Mouse (Mus musculus) myocyte (in vitro differentiated cells): ENCODE measurements around the gene E030018B13Rik.

Experiments
- CEBPB ChIP-seq: IDR thresholded peaks from 2 replicates; pipeline ENCODE4 v1.6.1; 2011; ENCODE audit warnings: mild to moderate bottlenecking, moderate library complexity; ENCODE audit not compliant: poor library complexity, insufficient read depth, severe bottlenecking
- E2F4 ChIP-seq: IDR thresholded peaks from one replicate; pipeline ENCODE4 v1.6.1; 2011; ENCODE audit warnings: mild to moderate bottlenecking, control low read depth, moderate library complexity; ENCODE audit not compliant: insufficient read depth
- MAX ChIP-seq: IDR thresholded peaks from one replicate; pipeline ENCODE4 v1.6.1; 2011; ENCODE audit warnings: low read depth, mild to moderate bottlenecking, control low read depth
- MYOD1 ChIP-seq, 3 experiments: IDR thresholded peaks; one replicate each; pipeline ENCODE4 v1.6.1; 2011; ENCODE audit warnings: control low read depth in 2 of 3, low read depth in 2 of 3, mild to moderate bottlenecking in 2 of 3, moderate library complexity in 1 of 3; ENCODE audit not compliant: insufficient read length in 2 of 3, control insufficient read depth in 1 of 3
- MYOG ChIP-seq, 3 experiments: IDR thresholded peaks; one replicate each; pipeline ENCODE4 v1.6.1; 2011; ENCODE audit warnings: control low read depth in 2 of 3, low read depth in 2 of 3, mild to moderate bottlenecking in 2 of 3; ENCODE audit not compliant: insufficient read length in 2 of 3, control insufficient read depth in 1 of 3, insufficient read depth in 1 of 3
- POLR2A ChIP-seq: IDR thresholded peaks from one replicate; pipeline ENCODE4 v1.6.1; 2011; ENCODE audit warnings: low read depth, mild to moderate bottlenecking, control low read depth, moderate library complexity; ENCODE audit not compliant: insufficient read length
- POLR2AphosphoS2 ChIP-seq: IDR thresholded peaks from one replicate; pipeline ENCODE4 v1.6.1; 2011; ENCODE audit warnings: low read depth, control low read depth; ENCODE audit not compliant: insufficient read length
- SRF ChIP-seq: IDR thresholded peaks from one replicate; pipeline ENCODE4 v1.6.1; 2011; ENCODE audit warnings: low read depth; ENCODE audit not compliant: control insufficient read depth, insufficient read length
- TCF12 ChIP-seq: IDR thresholded peaks from one replicate; pipeline ENCODE4 v1.6.1; 2011; ENCODE audit warnings: mild to moderate bottlenecking, control low read depth; ENCODE audit not compliant: poor library complexity, insufficient read depth, severe bottlenecking
- TCF3 ChIP-seq: IDR thresholded peaks from one replicate; pipeline ENCODE4 v1.6.1; 2011; ENCODE audit warnings: low read depth, control low read depth; ENCODE audit not compliant: insufficient read length
- USF1 ChIP-seq: IDR thresholded peaks from one replicate; pipeline ENCODE4 v1.6.1; 2011; ENCODE audit warnings: low read depth, mild to moderate bottlenecking, control low read depth, moderate library complexity

- no peak for TF ChIP-seq USF1
- TF ChIP-seq MAX = no peak
- no peak for TF ChIP-seq POLR2A
- no peak for TF ChIP-seq MYOD1 (IDR thresholded peaks at IDR 0.05; ENCODE audit: control insufficient read depth in 1 of 3, insufficient read length in 2 of 3, low read depth in 2 of 3)
- no peak for TF ChIP-seq CEBPB
- no peak for TF ChIP-seq TCF12
- no peak for TF ChIP-seq MYOG (IDR thresholded peaks at IDR 0.05; ENCODE audit: control insufficient read depth in 1 of 3, insufficient read depth in 1 of 3, insufficient read length in 2 of 3, low read depth in 2 of 3)
- no peak for TF ChIP-seq SRF
- TF ChIP-seq TCF3 = no peak
- TF ChIP-seq E2F4 = no peak
- TF ChIP-seq POLR2AphosphoS2 = no peak
These were observed 29.0 kb upstream of the E030018B13Rik start for GRCm38 (mm10) chr7:63887602-63888123.
